Mouse (Mus musculus) ovary, postnatal 14 days (tissue): ENCODE measurements at regions not wholly inside any gene's neighbourhood (a gene's known extent, or its start where the extent isn't known, plus 50 kb on each side); places are given as distances from the start of the nearest gene placed in this dataset.

Experiments
- DNase-seq: peaks from one replicate; pipeline ENCODE4 v3.0.0; 2022; ENCODE audit warnings: low spot score

DNA sequence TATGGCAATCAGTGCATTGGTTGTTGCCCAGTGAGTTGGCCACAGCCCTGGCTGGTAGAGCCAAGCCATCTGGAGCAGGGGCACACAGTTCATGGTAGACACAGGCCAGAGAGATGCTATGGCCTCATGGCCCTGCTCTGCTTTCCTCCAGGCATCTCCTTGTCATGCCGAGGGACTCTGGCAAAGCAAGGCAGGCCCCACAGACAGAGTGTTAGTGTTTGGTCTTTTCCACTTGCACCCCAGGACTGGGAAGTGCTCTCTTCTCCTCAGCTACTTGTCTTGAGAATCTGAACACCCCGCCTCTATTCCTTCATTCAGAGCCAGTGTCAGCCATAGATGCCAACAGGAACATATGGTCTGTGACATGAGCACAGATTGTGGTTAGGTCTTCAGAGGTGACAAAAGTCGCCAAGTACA is 148.1 kb upstream of the Pgrmc2 start:
- no peak for DNase-seq

DNA sequence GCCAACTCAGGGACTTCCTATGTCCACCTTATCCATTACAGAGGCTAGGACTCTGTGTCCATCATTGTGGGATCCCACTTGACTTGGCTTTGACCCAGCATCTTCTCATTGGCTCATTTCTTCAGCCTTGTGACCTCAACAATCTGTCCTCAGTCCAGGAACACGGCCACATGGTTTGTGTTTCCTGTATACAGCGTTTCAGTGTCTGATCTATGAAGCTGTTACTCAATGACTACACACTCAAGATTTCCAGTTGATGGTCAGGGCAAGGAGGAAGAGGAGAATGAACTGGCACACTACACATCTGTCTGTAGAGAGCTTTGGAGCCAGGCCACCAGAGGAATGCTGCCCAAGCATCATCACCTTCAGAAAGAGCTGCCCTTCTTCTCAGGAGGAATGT is 146.6 kb upstream of the Pgrmc2 start:
- no peak for DNase-seq

DNA sequence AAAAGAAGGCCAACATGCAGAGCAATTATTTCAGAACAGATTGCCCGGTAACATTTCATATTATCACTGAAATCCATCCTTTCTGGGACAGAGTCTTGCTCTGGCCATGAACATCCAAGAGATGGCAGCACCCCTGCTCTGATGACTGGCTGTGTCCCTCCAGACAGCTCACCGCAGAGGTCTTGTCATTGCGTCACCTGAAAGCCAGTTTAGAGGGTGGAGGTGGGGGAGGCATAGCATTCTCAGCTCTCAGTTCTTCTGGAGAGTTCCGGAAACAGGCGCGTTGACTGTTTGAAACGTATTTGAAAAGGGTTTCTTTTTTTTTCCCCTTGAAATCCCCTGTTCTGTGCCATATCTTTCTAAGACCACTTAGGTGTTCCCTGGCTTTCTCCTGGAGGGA is 145.7 kb upstream of the Pgrmc2 start:
- peak; percentile 40 for DNase-seq

DNA sequence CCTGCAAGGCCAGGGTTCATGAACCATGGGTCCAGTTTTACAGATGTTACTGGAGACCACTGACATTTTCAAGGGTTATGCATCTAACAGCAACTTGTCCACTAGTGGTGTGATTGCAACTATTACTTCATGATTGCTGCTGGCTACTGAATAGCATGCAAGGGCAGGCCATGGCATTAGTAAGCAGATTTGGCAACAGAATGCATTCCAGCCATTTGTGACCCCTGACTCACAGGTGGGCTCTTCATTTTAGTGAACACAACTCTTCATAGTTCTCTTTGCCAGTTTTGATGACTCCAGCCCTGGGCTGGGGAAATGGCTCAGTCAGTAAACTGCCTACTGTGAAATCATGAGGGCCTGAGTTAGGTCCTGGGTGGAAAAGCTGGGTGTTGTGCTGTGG is 137.9 kb upstream of the Pgrmc2 start:
- DNase-seq = no peak

DNA sequence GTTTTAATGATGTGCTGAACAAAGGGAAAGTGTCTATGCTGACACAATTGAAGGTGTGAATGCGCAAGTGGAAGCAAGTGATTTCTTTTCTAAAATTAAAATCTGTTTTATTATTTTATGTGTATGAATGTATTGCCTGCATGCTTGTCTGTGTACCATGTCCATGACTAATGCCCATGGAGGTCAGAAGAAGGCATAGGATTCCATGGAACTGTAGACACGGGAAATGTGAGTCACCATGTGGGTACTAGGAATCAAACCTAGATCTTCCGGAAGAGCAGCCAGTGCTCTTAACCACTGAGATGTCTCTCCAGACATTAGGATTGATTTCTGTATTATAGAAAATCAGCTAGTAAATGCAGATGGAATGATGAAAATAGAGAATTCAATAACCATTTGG is 134.9 kb upstream of the Pgrmc2 start:
- no peak for DNase-seq

DNA sequence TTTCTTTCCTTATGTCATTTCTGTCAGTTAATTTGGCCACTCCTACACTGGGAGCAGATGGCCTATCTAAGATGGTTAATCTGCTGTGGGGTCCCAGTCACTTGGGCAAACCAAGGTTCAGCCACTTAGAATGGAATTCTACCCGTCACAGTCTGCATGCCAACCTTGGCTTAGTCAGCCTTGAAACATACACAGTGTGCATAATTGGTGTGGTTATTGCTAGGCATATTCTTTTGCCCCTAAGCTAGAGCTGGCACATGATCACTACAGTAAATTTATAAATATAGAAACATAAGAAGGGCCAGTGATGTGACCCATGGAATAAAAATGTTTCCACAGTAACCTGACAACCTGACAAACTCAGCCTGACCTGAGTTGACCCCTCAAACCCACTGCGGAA is 130.7 kb upstream of the Pgrmc2 start:
- no peak for DNase-seq

DNA sequence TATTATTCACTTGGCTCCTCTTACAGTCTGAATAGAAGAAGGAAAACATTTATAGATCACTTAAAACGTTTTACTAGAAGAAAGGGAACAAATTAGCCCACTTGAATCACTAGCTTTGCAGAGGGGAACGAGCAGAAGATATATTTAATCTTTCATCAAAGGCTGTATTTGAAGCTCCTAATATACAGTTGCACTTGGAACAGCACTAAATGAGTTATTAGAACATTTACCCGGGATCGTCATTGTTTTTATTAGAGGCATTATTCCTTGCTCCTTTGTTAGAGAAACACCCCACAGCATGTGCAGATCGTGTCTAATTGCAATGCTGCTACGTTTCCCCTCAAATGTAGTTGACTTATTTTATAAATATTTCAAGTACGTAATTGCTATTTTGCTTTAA is 127.5 kb upstream of the Pgrmc2 start:
- no peak for DNase-seq

DNA sequence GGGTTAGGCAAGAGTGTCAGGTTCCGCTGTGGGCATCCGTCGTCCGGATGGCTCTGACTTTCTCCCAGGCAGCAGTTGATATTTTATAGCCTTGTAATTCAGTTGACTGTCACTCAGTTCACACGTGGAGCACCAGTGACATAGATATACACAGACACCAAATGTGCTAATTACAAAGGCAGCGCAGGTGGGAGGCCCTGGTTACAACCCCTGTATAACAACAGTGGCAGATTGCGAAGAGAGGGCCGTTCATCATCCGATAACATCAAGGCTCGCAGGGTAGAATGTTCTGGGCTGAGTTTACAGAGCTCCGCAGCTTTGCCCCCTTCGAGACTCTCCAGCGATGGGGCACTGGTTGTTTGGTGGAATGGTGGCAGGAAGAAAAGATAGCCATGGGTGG is 120.0 kb upstream of the Pgrmc2 start:
- no peak for DNase-seq

DNA sequence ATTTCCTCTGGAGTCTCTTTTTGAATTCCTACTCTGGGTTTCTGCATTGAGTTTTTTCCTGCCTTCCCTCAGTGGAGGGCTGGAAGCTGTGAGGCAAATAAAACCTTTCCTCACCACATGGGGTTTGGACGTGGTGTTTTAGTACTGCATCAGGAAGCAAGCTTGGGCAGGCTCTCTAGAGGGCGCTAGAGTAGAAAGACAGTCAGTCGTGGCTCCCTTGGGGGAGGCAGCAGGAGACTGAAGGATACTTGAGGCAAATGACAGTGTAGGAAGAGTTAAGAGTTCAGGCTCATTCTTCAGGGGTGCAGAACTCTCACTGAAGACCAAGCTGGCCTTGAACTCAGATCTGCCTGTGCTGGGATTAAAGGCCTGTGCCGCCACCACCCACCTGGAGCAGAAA is 118.9 kb upstream of the Pgrmc2 start:
- DNase-seq = no peak

DNA sequence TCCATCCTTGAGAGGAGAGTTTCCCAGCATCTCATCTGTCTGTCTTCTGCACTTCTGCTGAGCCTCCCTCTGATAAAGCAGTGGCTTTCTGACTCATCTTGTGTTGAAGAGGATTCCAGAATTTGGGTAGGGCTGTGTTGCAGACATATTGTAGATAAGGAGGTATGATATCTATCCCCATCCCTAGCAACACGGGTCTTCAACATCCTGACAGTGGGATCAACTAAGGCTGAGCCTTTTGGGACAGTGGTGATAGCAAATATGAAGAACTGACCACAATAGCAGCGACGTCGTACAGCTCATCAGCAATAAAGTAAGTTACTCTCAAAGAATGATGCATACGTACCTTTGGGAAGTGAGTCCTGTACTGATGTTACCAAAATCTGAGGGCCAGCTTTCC is 117.2 kb upstream of the Pgrmc2 start:
- DNase-seq = no peak

DNA sequence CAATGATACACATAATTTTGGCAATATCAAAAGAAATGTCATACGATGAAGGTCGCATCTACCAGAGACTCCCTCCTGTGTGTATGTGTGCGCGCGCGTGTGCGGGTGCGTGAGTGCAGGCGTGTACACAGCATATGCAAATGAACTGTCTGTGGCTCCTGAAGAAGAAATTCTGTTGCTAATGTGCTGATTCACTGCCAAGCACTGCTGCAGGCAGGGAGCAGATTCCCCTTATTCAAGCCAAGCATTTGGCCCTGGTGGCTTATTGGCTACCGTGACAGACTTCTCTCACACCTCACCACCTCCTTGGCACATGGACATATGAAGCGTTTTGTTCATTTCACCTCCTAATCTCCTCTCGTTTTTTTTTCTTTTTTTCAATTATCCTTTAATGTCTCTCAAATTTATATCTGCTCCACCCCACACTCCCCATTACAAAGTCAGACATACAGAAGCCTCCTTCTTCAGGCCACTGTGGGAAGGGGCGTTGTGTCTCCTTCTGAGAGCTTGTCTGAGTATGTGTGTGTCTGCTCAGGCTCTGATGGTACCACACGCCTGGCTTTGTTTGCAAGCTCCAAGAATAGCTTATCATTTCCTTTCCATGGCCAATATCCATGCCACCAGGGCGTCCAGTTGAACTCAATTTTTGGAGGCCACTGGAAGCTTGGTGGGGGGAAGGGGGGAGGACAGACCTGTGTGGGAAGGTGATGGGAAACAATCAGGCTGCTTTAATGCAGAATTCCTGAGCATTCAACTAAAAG is 115.5 kb upstream of the Pgrmc2 start:
- DNase-seq = no peak

DNA sequence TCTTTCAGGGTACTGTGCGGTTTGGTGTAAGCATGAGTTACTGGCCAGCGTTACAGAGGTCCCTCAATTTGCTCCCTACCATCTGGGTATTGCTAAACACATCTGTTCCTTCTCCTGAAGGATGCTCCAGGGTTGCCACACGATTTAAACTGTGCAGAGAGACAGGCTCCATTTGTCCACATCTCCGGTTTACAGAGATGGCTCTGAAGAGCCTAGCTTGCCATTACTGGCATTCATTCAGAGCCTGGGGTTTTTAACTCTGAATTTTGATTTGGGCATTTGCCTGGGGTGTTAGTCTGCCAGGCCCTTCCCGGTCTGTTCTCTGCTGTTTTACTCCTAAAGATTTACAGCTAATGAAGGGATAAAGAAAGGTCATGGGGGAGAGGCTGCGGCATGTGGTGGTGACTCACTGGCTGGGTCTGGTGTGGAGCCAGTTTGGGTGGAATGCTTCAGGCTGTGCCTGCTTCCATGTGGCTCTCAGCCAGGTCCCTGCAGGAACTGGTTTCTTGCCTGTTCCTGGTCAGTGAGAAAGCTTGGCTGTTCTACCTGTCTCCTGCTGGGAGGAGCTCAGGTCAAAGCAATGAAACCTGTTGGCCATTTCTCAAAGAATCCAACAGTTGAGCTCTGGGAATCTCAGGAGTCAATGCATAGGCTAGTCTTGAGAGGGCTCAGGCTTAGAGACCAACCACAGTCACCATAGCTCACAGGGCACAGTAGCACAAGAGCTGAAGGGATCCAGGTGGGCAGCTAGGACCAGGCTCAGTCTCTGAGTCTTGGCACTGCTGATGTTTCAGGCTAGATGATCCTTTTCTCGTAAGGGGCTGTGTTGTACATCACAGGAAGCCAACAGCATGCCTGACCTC is 112.5 kb upstream of the Pgrmc2 start:
- DNase-seq = peak; percentile 65

DNA sequence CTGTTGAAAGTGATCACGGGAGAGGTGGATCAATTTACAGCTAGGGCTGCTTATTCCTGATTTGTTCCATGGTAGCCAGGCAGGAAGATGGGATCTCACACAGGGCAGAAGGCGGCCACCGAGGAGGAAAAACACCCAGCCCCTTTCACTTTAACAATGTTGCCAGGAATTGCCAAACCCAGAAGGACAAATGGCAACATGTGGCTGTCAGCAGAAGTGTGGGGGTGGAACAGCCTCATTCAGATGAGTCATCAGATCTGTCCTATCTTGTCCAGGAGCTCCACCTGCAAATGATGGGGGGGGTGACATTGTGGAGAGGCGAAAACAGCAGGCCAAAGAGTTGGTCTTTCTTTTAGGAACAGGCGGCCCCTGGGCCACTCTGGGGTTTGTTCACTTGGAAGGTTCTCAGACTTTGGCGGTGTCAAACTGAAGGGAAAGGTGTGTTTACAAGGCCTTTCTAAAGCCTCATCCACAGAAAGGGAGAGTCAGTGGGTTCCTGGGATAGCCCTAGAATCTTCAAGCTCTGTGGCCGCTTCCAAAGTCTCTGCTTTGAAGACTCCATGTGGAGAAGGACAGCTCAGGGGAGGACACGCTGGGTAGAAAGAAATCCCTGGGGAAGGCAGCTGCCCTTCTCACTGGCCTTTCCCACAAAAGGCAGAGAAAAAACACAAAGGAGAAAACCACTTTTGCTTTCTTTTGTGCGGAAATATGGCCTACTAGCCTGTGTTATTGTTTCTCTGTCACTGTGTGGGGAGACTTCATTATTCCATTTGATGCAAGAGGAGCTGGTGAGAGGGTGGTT is 111.7 kb upstream of the Pgrmc2 start:
- no peak for DNase-seq

DNA sequence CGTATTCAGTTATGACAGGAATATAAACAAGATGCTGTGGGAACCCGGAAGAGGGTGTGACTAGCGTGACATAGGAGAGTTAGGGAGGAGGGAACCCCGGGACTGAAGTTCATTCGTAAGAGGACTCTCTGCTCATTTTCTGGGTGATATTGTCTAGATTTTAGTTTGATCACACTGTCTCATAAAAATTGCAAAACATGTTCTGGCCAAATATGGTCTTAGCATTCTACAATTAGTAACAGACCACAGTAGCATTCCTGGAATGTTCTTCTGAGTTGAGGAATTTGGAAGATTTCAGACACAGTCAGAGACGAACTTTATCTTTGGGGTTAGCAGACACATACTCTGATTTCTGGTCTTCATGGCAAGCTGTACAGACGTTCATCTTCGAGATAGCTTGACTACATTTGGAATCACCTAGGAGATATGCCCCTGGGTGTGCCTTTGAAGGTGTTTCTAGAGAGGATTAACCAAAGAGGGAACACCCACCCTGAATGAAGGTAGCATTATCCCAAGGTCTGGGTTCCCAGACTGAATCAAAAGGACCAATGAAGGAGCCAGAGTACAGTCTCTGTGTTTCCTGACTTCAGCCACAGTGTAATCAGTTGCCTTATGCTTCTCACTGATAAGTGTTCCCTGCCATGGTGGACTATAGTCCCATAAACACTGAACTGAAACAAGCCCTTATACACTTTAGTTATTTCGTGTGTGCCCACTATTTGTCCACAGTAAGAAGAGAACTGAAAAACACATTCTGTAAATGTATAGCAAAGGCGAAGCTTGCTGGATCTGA is 102.7 kb upstream of the Pgrmc2 start:
- DNase-seq = no peak

DNA sequence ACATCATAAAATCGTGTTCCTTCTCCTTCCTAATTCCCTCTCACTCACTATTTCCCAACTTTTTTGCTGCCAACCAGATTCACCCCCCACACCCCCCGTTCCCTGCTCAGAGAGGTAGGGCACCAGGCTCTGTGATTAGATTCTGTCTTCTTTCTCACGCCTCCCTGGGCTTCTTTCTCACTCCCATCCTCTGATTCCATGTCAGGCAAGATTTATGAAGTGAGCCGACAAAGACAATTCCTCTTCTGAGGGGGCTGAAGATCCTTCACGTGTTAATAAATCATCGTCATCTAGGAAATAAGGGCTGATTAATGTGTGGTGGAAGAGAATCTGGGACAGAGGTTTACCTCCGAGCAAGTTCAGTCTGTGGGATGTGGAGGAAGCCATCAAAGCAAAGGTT is 101.5 kb upstream of the Pgrmc2 start:
- DNase-seq = no peak

DNA sequence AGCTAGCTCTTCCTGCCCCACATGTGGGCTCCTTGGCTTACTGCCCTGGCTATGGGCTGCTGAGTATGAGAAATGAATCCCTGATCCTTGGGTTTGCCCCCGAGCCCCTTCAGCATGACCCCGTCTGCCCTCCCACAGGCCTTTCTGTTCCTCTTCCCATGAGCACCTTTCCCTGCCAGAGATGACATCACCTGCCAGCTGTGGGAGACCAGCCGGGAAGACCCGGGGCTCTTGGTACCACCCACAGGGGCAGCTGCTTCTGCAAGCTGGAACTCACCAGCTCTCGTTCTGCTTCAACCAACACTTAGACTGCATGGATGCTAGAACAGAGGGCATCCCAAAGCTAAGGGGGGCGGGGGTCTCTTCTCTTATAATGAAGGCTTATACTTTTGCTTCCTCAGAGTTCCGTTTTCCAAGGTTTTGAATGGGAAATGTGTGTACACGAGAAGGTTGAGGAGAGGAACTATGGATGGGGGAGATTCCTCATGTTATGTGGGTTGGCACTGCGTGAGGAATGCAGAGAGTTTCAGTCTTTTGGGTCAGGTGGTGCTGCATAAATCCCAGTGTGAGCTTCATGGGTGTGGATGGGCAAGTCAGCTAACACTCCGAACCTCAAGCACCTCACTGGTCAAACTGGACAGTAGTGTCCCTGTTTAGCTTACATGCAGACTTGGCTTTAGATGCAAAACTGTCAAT is 100.2 kb upstream of the Pgrmc2 start:
- DNase-seq = no peak

DNA sequence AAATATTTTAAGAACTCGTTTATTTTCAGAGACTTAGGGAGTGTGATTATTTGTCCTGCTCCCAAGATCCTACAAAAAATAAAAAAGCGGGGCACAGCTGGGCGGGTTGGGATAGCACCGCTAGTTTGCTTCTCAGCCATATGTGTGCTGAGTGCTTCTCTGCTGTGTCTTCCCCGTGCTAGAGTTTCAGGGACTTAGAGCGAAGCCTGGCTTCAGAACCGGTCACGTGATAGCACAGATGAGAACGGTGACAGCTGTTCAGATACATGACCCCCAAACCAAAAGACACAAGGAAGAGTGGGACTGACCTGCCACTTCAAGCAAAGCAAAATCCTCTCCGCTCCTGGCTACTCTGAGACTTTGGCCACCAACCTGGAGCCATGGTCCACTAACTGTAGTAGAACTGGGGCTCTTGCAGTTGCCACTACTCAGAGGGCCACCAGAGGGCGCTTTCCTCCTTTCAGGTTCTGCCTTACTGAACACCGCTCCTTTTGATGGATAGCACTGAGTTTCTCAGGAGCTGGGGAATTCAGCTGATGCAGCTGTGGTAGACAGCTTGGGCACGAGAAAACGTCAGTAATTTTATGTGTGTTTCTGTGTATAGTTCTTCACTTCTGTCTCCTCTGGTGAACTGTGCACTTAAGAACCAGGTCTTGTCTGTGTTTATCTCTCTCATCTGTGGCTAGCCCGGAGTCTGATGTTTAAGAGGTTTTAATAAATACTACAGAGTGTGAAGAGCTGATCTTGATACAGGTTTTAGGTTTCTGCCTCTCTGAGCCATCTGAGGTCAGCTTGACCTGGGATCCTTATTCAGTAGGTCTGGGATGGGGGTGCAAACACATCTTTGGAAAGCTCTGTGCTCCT is 99.4 kb upstream of the Pgrmc2 start:
- peak; percentile 77 for DNase-seq

DNA sequence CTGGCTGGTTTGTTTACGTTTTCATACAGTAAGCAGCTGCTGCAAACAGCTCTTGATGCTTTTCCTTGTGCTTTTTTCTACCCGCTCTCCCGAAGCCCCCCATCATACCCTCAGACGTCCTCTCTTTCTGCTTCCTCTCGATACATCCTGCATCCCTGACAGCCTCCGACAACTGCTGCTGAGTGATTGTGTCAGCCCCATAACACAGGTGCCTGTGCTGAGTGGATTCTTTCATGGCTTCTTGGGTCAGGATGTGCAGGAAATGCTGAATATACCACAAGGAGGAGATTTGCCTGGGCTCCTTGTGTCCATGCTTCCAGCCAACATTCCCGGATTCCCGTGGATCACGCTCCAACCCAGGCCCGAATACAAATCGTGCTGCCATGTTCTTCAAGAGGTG is 98.6 kb upstream of the Pgrmc2 start:
- no peak for DNase-seq

DNA sequence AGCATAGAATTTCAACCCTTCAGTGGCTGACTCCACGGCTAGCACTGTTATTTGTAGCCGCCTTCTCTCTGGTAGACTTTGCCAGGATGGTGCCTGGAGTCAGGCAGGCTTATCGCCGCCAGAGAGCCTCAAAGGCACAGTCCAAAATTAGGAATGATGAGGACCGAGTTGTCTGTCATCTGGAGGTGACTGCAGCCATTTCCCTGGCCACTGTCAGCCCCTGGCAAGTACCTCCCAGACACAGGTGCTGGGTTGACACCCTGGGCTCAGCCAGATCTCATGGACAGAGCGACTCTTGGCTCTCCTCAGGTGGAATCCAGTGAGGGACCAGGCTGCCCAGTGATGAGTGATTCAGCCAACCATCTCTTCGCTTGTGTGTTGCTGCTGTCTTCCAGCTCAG is 98.1 kb upstream of the Pgrmc2 start:
- no peak for DNase-seq
